Mouse (Mus musculus): ENCODE measurements around the gene Tspyl1. TPM values are rescaled to one million over a fixed set of nuclear protein-coding genes. Genes with fewer than 3 reads are reported as not detected.

Tspyl1 gene
- polyA plus RNA-seq (2014; fragmentation: Illumina TruSeq; extraction: RNeasy Lipid Tissue Mini Kit (QIAGEN cat#74804)): 99.6 TPM

GRCm38 (mm10) chr10:34281962-34282388 lies at the start of gene Tspyl1:
Gene Tspyl1, plus strand, starts transcription at chr10:34282190.

GRCm38 (mm10) chr10:34297299-34297979 lies 15.4 kb downstream of the Tspyl1 start, which contains the start of gene Tspyl4:
Gene Tspyl4, plus strand, starts transcription at chr10:34297442.

Other genes with a start within 250 kb of the Tspyl1 start
- gene Trappc3l, start 244.6 kb upstream of the Tspyl1 start, polyA plus RNA-seq (2014; fragmentation: Illumina TruSeq; extraction: RNeasy Lipid Tissue Mini Kit (QIAGEN cat#74804)): 2.9 TPM
- gene Calhm4, start 237.9 kb upstream of the Tspyl1 start, polyA plus RNA-seq (2014; fragmentation: Illumina TruSeq; extraction: RNeasy Lipid Tissue Mini Kit (QIAGEN cat#74804)): not detected
- gene Calhm5, start 185.7 kb upstream of the Tspyl1 start, polyA plus RNA-seq (2014; fragmentation: Illumina TruSeq; extraction: RNeasy Lipid Tissue Mini Kit (QIAGEN cat#74804)): 3.8 TPM
- 1.3 TPM for gene Calhm6, start 154.2 kb upstream of the Tspyl1 start, polyA plus RNA-seq (2014; fragmentation: Illumina TruSeq; extraction: RNeasy Lipid Tissue Mini Kit (QIAGEN cat#74804))
- 26.4 TPM for gene Dse, start 74.5 kb upstream of the Tspyl1 start, polyA plus RNA-seq (2014; fragmentation: Illumina TruSeq; extraction: RNeasy Lipid Tissue Mini Kit (QIAGEN cat#74804))
- gene Tspyl4, start 15.3 kb downstream of the Tspyl1 start, polyA plus RNA-seq (2014; fragmentation: Illumina TruSeq; extraction: RNeasy Lipid Tissue Mini Kit (QIAGEN cat#74804)): 31.7 TPM
- gene Col10a1, start 107.8 kb downstream of the Tspyl1 start, polyA plus RNA-seq (2014; fragmentation: Illumina TruSeq; extraction: RNeasy Lipid Tissue Mini Kit (QIAGEN cat#74804)): not detected
- gene Nt5dc1, start 136.4 kb downstream of the Tspyl1 start, polyA plus RNA-seq (2014; fragmentation: Illumina TruSeq; extraction: RNeasy Lipid Tissue Mini Kit (QIAGEN cat#74804)): 48.2 TPM
- 39.5 TPM for gene Frk, start 201.2 kb downstream of the Tspyl1 start, polyA plus RNA-seq (2014; fragmentation: Illumina TruSeq; extraction: RNeasy Lipid Tissue Mini Kit (QIAGEN cat#74804))

Measured in ovary, adult 10 weeks (tissue).